Mouse (Mus musculus): ENCODE measurements at regions not wholly inside any gene's neighbourhood (a gene's known extent, or its start where the extent isn't known, plus 50 kb on each side); places are given as distances from the start of the nearest gene placed in this dataset.

DNA sequence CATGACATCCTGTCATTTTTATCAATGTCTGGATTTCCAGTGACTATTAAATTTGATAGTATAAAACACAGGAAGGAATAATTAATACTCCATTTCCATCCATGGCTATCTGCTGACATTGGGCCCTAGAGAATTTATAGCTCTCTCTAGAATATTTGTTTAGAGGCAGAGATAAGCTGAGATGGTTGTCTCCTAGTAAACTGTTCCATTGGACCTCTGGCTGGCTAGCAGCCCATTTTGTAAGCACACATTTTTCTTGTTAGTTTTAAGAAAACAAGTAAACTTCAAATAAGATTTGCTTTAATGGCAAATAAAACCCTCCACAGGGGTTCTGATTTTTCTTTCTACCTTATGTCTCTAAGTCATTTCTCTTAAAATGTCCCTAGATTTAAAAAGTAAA lies 288.9 kb downstream of the C1d start:
- Histone ChIP-seq H3K9ac (no peak overlapping the region), H3K4me1 (no peaks in the 10 kb centered on the region), H3K9me3 (no peaks in the 10 kb centered on the region), H3K36me3 (no peaks in the 10 kb centered on the region), H3K27me3 (no peaks in the 10 kb centered on the region), H3K4me3 (no peak overlapping the region), H3K27ac (no peak overlapping the region), H3K4me2 (no peak overlapping the region)
- ATAC-seq (ENCODE audit: insufficient number of reproducible peaks, insufficient read depth, low FRiP score, low TSS enrichment, low read depth): no peak

- Histone ChIP-seq H3K9me3 (no peaks in the 10 kb centered on the region), H3K9ac (no peak overlapping the region)
- no peak for ATAC-seq (ENCODE audit: insufficient number of reproducible peaks, insufficient read depth, low FRiP score, low TSS enrichment, low read depth)
Observed at GRCm38 (mm10) chr11:17549148-17549547, 291.8 kb downstream of the C1d start.

DNA sequence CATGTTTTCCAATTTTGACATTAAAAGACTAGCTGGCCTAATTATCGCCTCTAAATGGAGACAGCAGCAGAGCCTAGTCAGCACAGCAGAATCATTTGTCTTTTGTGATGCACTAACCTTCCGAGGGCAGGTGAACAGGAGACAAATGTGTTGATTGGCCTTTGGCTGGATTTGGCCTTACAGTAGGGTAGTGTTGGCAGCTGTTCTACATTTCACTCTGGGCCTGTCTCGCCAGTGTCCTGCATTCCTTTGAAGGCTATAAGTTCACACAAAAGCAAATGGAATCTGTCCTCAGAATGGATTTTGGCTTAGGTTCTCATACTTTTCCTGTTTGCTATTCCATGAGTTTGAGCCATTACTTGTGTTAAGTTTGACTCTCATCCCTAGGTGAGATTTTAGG lies 297.9 kb downstream of the C1d start:
- H3K4me2 ChIP-seq: no peak overlapping the region
- H3K27ac ChIP-seq: no peak overlapping the region
- no peaks in the 10 kb centered on the region for H3K27me3 ChIP-seq
- peaks cover 5% of the 10 kb centered on the region; the same call in 1 of the 2 replicates for H3K4me1 ChIP-seq
- ATAC-seq (ENCODE audit: insufficient number of reproducible peaks, insufficient read depth, low FRiP score, low TSS enrichment, low read depth): no peak
- no peaks in the 10 kb centered on the region for H3K36me3 ChIP-seq
- no peak overlapping the region for H3K9ac ChIP-seq
- WGBS: 66% methylated on average over 3 of the region's 3 CpGs
- no peak overlapping the region for H3K4me3 ChIP-seq
- H3K9me3 ChIP-seq: no peaks in the 10 kb centered on the region

More at GRCm38 (mm10) chr11:17549148-17549547, 291.8 kb downstream of the C1d start:
- H3K4me2 ChIP-seq: no peak overlapping the region
- H3K36me3 ChIP-seq: no peaks in the 10 kb centered on the region
- no peak overlapping the region for H3K4me3 ChIP-seq
- no peaks in the 10 kb centered on the region for H3K27me3 ChIP-seq
- no peak overlapping the region for H3K27ac ChIP-seq
- H3K4me1 ChIP-seq: no peaks in the 10 kb centered on the region
- WGBS: 83% methylated on average over 5 of the region's 5 CpGs

- no peak overlapping the region for H3K27ac ChIP-seq
- ATAC-seq (ENCODE audit: insufficient number of reproducible peaks, insufficient read depth, low FRiP score, low TSS enrichment, low read depth): no peak
- H3K9ac ChIP-seq: no peak overlapping the region
- no peaks in the 10 kb centered on the region for H3K4me1 ChIP-seq
- H3K9me3 ChIP-seq: no peaks in the 10 kb centered on the region
- no peak overlapping the region for H3K4me3 ChIP-seq
- no peaks in the 10 kb centered on the region for H3K36me3 ChIP-seq
- H3K4me2 ChIP-seq: no peak overlapping the region
- 63% methylated on average over 3 of the region's 3 CpGs for WGBS
- no peaks in the 10 kb centered on the region for H3K27me3 ChIP-seq
Observed at GRCm38 (mm10) chr11:17591780-17592487, 334.6 kb downstream of the C1d start.

- no peaks in the 10 kb centered on the region for H3K36me3 ChIP-seq
- no peak overlapping the region for H3K4me3 ChIP-seq
- peaks cover 9% of the 10 kb centered on the region; the same call in 1 of the 2 replicates for H3K4me1 ChIP-seq
- 50% methylated on average over 6 of the region's 6 CpGs for WGBS
- H3K9me3 ChIP-seq: no peaks in the 10 kb centered on the region
- no peak overlapping the region for H3K4me2 ChIP-seq
- H3K27ac ChIP-seq: no peak overlapping the region
- H3K27me3 ChIP-seq: no peaks in the 10 kb centered on the region
- no peak for ATAC-seq (ENCODE audit: insufficient number of reproducible peaks, insufficient read depth, low FRiP score, low TSS enrichment, low read depth)
- no peak overlapping the region for H3K9ac ChIP-seq
Observed at GRCm38 (mm10) chr11:17603726-17604493, 346.5 kb downstream of the C1d start.

DNA sequence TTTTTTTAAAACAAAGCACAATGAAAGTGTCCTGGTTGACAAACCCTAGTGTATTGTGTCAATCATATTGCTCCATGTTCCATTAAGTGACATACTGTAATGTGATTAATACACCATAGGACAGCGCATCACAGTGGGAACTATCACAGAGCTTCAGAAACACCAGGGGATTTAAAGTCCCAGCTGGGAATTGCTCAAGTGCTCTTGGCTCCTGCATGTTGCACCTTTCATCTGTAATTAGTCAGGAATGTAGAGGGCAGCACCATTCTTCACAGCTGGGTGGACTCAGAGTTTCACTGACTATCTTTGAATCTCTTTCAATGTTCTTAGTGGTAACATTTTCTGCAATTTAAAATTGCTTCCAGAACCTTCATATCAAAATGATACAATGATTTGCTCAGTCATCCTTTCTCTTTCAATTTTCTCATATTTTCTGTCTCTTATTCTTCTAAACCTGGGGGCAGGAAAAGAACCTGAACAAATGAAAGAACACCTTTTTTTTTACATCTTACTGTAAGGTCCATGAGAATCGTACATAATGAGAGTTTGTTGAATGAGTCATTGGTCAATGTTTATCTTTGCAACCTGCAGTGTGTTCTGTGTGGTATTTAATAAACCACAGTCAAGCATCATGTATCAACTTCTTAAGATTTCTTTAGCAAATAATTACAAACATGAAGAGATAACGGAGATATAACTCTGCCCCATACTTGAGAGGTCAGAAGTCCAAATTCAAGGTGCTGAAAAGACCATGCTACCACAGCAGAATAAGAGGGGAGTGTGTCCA lies 333.0 kb downstream of the Etaa1 start:
- no peak overlapping the region for H3K4me2 ChIP-seq
- 74% methylated on average over 3 of the region's 3 CpGs for WGBS
- no peak for ATAC-seq (ENCODE audit: insufficient number of reproducible peaks, insufficient read depth, low FRiP score, low TSS enrichment, low read depth)
- H3K9me3 ChIP-seq: no peaks in the 10 kb centered on the region
- H3K27ac ChIP-seq: no peak overlapping the region
- no peak overlapping the region for H3K4me3 ChIP-seq
- H3K9ac ChIP-seq: no peak overlapping the region
- H3K36me3 ChIP-seq: no peaks in the 10 kb centered on the region
- no peaks in the 10 kb centered on the region for H3K27me3 ChIP-seq
- H3K4me1 ChIP-seq: no peaks in the 10 kb centered on the region

DNA sequence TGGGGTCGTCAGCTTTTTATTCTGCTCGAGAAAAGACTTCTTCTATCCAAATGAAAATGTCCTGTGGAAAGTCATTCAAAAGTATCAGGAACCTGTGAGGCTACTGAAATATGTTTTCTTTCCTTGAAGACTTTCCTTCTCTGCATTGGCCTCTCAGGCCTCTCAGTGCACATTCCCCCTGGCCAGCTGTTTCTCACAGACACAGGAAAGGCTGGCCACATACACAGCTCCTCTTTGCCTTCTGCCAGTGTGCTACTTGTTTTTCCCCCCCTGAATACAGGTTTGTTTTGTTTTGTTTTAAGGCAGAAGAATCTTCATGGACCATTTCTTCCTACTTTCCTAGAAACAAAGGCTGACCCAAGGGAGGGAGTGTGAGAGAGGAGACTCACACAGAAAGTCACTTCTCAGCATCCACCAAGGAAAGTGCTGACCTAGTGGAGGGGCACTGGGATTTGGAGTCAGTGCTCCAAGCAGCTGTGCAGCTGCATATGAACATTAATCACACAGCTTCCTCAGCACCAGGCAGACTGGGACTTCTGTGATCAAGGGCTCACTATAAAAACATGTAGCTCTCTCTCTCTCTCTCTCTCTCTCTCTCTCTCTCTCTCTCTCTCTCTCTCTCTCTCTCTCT lies 324.0 kb downstream of the Etaa1 start:
- Histone ChIP-seq H3K9me3 (no peaks in the 10 kb centered on the region), H3K4me3 (no peak overlapping the region), H3K4me1 (no peaks in the 10 kb centered on the region), H3K4me2 (no peak overlapping the region), H3K36me3 (no peaks in the 10 kb centered on the region), H3K27me3 (no peaks in the 10 kb centered on the region), H3K9ac (no peak overlapping the region), H3K27ac (no peak overlapping the region)
- ATAC-seq (ENCODE audit: insufficient number of reproducible peaks, insufficient read depth, low FRiP score, low TSS enrichment, low read depth): no peak
- WGBS: 84% methylated on average over 2 of the region's 2 CpGs

DNA sequence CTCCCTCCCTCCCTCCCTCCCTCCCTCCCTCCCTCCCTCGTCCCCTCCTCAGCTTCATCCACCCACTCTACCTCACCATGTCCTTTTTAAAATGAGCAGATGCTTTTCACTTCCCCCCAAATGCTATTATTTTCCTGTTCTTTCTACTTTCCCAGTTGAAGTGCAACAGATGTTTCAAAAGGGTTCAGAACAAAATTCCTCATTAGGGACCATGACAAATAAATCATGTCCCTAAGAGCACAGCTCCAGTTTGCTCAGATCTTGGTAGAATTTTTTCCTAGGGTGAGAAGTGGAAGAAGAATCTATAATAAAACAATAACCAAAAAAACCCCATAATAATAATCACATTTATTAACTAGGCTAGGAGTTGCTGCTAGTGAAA lies 323.5 kb downstream of the Etaa1 start:
- Histone ChIP-seq H3K4me1 (no peaks in the 10 kb centered on the region), H3K4me3 (no peak overlapping the region), H3K27ac (no peak overlapping the region), H3K9ac (no peak overlapping the region), H3K27me3 (no peaks in the 10 kb centered on the region), H3K36me3 (no peaks in the 10 kb centered on the region), H3K4me2 (no peak overlapping the region), H3K9me3 (no peaks in the 10 kb centered on the region)
- no CpG with 5 or more reads among the region's 1 CpGs for WGBS
- ATAC-seq (ENCODE audit: insufficient number of reproducible peaks, insufficient read depth, low FRiP score, low TSS enrichment, low read depth): no peak

GRCm38 (mm10) chr11:17637158-17637557 lies 316.5 kb downstream of the Etaa1 start:
- H3K9ac ChIP-seq: no peak overlapping the region
- no peak overlapping the region for H3K27ac ChIP-seq
- H3K4me2 ChIP-seq: no peak overlapping the region
- H3K27me3 ChIP-seq: no peaks in the 10 kb centered on the region
- no peaks in the 10 kb centered on the region for H3K36me3 ChIP-seq
- ATAC-seq (ENCODE audit: insufficient number of reproducible peaks, insufficient read depth, low FRiP score, low TSS enrichment, low read depth): no peak
- H3K4me1 ChIP-seq: peaks cover 5% of the 10 kb centered on the region; the same call in 1 of the 2 replicates
- H3K9me3 ChIP-seq: no peaks in the 10 kb centered on the region
- whole genome bisulfite sequencing: 23% methylated on average over 3 of the region's 3 CpGs
- H3K4me3 ChIP-seq: no peak overlapping the region

- Histone ChIP-seq H3K9ac (no peak overlapping the region), H3K4me2 (no peak overlapping the region), H3K36me3 (no peaks in the 10 kb centered on the region), H3K9me3 (no peaks in the 10 kb centered on the region), H3K27me3 (no peaks in the 10 kb centered on the region), H3K4me1 (peaks cover 5% of the 10 kb centered on the region; the same call in 1 of the 2 replicates), H3K27ac (no peak overlapping the region), H3K4me3 (no peak overlapping the region)
- ATAC-seq (ENCODE audit: insufficient number of reproducible peaks, insufficient read depth, low FRiP score, low TSS enrichment, low read depth): no peak
- WGBS: 71% methylated on average over 7 of the region's 7 CpGs
Observed at GRCm38 (mm10) chr11:17639922-17640321, 313.8 kb downstream of the Etaa1 start.

DNA sequence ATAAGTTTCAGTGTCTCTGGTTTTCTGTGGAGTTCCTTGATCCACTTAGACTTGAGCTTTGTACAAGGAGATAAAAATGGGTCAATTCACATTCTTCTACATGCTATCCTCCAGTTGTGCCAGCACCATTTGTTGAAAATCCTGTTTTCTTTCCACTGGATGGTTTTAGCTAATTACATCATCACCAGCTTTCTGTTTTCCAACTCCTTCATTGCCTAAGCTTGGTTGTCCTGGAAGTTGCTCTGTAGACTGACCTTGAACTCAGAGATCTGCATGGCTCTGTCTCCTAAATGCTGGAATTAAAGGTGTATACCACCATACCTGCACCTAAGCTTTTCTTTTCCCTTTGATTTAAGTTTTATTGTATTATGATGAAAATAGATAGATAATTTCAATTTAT lies 306.2 kb downstream of the Etaa1 start:
- H3K27me3 ChIP-seq: no peaks in the 10 kb centered on the region
- no peaks in the 10 kb centered on the region for H3K9me3 ChIP-seq
- no peaks in the 10 kb centered on the region for H3K36me3 ChIP-seq
- no peak overlapping the region for H3K27ac ChIP-seq
- H3K4me2 ChIP-seq: no peak overlapping the region
- H3K4me1 ChIP-seq: no peaks in the 10 kb centered on the region
- no peak for ATAC-seq (ENCODE audit: insufficient number of reproducible peaks, insufficient read depth, low FRiP score, low TSS enrichment, low read depth)
- H3K4me3 ChIP-seq: no peak overlapping the region
- H3K9ac ChIP-seq: no peak overlapping the region

Data from embryonic facial prominence, embryonic 13.5 days (tissue).